Mouse (Mus musculus) bone marrow, adult 2 months (tissue): ENCODE data around the gene Mylip.

Source experiments
- CTCF ChIP-seq: fragments of 200-500 bp; IDR thresholded peaks from 2 replicates; pipeline ENCODE4 v1.5.1; 2011; ENCODE audit warnings: low read length, control low read depth; ENCODE audit not compliant: control insufficient read depth, insufficient read depth
- POLR2A ChIP-seq: fragments of 200-500 bp; IDR thresholded peaks from 2 replicates; pipeline ENCODE4 v1.6.1; 2011; ENCODE audit warnings: low read depth, mild to moderate bottlenecking, control low read depth, low read length, borderline replicate concordance; ENCODE audit not compliant: control insufficient read depth

GRCm38 (mm10) chr13:45397896-45398805 is 8.6 kb downstream of the Mylip start:
- TF ChIP-seq CTCF (no peak), POLR2A (no peak)
